Mouse (Mus musculus): ENCODE data around the gene Abcc10.

The Abcc10 gene

GRCm38 (mm10) chr17:46285407-46285806, 42.7 kb downstream of the Abcc10 start:
- no peak for DNase-seq (ENCODE audit: low spot score)

- DNase-seq (ENCODE audit: low spot score) = no peak
These were observed 43.5 kb downstream of the Abcc10 start for GRCm38 (mm10) chr17:46284653-46285052.

GRCm38 (mm10) chr17:46283911-46284310, 44.2 kb downstream of the Abcc10 start:
- DNase-seq (ENCODE audit: low spot score) = no peak

- no peak for DNase-seq (ENCODE audit: low spot score)
These were observed 45.0 kb downstream of the Abcc10 start for GRCm38 (mm10) chr17:46283140-46283539.

- peak; percentile 87 for DNase-seq (ENCODE audit: low spot score)
These were observed 45.5 kb downstream of the Abcc10 start, which contains the start of gene Tjap1 for GRCm38 (mm10) chr17:46282483-46283123. Tjap1 (minus strand) TSS chr17:46283026.

- DNase-seq (ENCODE audit: low spot score) = no peak
These were observed 50.0 kb downstream of the Abcc10 start for GRCm38 (mm10) chr17:46278011-46278765.

GRCm38 (mm10) chr17:46277586-46277985, 50.6 kb downstream of the Abcc10 start:
- DNase-seq (ENCODE audit: low spot score) = no peak

GRCm38 (mm10) chr17:46275506-46275905, 52.6 kb downstream of the Abcc10 start:
- no peak for DNase-seq (ENCODE audit: low spot score)

- no peak for DNase-seq (ENCODE audit: low spot score)
These were observed 53.1 kb downstream of the Abcc10 start for GRCm38 (mm10) chr17:46275034-46275433.

GRCm38 (mm10) chr17:46274465-46274864, 53.7 kb downstream of the Abcc10 start:
- no peak for DNase-seq (ENCODE audit: low spot score)

- DNase-seq (ENCODE audit: low spot score) = no peak
These were observed 54.3 kb downstream of the Abcc10 start for GRCm38 (mm10) chr17:46273803-46274236.

GRCm38 (mm10) chr17:46272675-46273074, 55.5 kb downstream of the Abcc10 start:
- DNase-seq (ENCODE audit: low spot score) = no peak

- DNase-seq (ENCODE audit: low spot score) = no peak
These were observed 56.1 kb downstream of the Abcc10 start for GRCm38 (mm10) chr17:46272058-46272457.

- no peak for DNase-seq (ENCODE audit: low spot score)
These were observed 58.2 kb downstream of the Abcc10 start for GRCm38 (mm10) chr17:46269771-46270534.

GRCm38 (mm10) chr17:46268026-46268720, 60.0 kb downstream of the Abcc10 start:
- no peak for DNase-seq (ENCODE audit: low spot score)

- DNase-seq (ENCODE audit: low spot score) = no peak
These were observed 60.6 kb downstream of the Abcc10 start for GRCm38 (mm10) chr17:46267511-46267910.

GRCm38 (mm10) chr17:46266986-46267385, 61.2 kb downstream of the Abcc10 start:
- no peak for DNase-seq (ENCODE audit: low spot score)

GRCm38 (mm10) chr17:46265918-46266618, 62.1 kb downstream of the Abcc10 start:
- peak; percentile 79 for DNase-seq (ENCODE audit: low spot score)

GRCm38 (mm10) chr17:46265502-46265901, 62.6 kb downstream of the Abcc10 start:
- no peak for DNase-seq (ENCODE audit: low spot score)

- no peak for DNase-seq (ENCODE audit: low spot score)
These were observed 65.9 kb downstream of the Abcc10 start for GRCm38 (mm10) chr17:46262201-46262694.

- no peak for DNase-seq (ENCODE audit: low spot score)
These were observed 68.5 kb downstream of the Abcc10 start for GRCm38 (mm10) chr17:46259675-46260074.

Data from ovary, postnatal 36 days (tissue).